Comparison of ENCODE assay signal across 19 mouse cellular contexts in the genomic region with DNA sequence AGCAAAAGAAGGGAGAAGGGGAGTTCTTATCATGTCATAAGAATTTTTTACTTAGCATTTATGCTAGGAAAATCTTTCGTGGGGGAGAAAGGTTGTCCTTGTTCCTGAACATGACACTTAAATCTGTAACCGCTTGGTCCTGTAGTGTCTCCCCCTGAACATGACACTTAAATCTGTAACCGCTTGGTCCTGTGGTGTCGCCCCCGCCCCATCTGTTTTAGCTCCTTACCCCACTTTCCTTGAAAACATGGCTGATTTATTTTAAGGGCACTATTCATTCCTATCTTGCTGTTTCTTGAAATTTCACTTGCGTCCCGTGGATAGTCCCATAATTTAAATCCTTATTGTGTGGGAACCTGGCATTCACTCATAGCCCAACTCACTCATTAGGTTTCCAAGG.
DNase-seq lines count a peak whose midpoint lies in the region; ATAC-seq and TF ChIP-seq lines count a peak whose summit lies in the region.
"Had no signal": no experiment of that assay in that cellular context is flagged by ENCODE, and none has a peak within 500 bp of the region (broad histone marks: within the 10 kb centered on the region; RNA-seq: fewer than 3 reads in every experiment).

No protein-coding gene starts in this region.

- H3K9ac ChIP-seq in forebrain, embryonic 16.5 days (replicated peaks; ENCODE audit: low read depth, low read length): no peak overlapping the region
- H3K9ac ChIP-seq: embryonic facial prominence, embryonic 12.5 days; forebrain, embryonic 13.5 days; forebrain, embryonic 15.5 days had no signal

- 85% methylated on average over 7 of the region's 7 CpGs for WGBS in forebrain, embryonic 16.5 days

- no peaks in the 10 kb centered on the region for H3K36me3 ChIP-seq in forebrain, embryonic 16.5 days (ENCODE audit: control insufficient read depth, insufficient read depth)
- H3K36me3 ChIP-seq: embryonic facial prominence, embryonic 10.5 days; embryonic facial prominence, embryonic 12.5 days; forebrain, embryonic 15.5 days had no signal

- no peak overlapping the region for H3K4me2 ChIP-seq in forebrain, embryonic 16.5 days (ENCODE audit: low read length)
- H3K4me2 ChIP-seq: embryonic facial prominence, embryonic 12.5 days; forebrain, embryonic 13.5 days; forebrain, embryonic 15.5 days had no signal

- no peak overlapping the region; the same call in 1 of the 2 replicates for H3K27ac ChIP-seq in left cerebral cortex, adult 2 months
- H3K27ac ChIP-seq in forebrain, embryonic 16.5 days (ENCODE audit: low read length): no peak overlapping the region
- H3K27ac ChIP-seq: embryonic facial prominence, embryonic 10.5 days; embryonic facial prominence, embryonic 12.5 days; forebrain, embryonic 13.5 days; forebrain, embryonic 15.5 days had no signal

- no peaks in the 10 kb centered on the region for H3K27me3 ChIP-seq in forebrain, embryonic 16.5 days (replicated peaks; ENCODE audit: control insufficient read depth, insufficient read depth, low read length)
- H3K27me3 ChIP-seq: embryonic facial prominence, embryonic 12.5 days; forebrain, embryonic 13.5 days; forebrain, embryonic 15.5 days had no signal

- no peak overlapping the region for H3K4me3 ChIP-seq in left cerebral cortex, adult 2 months
- H3K4me3 ChIP-seq in forebrain, embryonic 16.5 days (replicated peaks; ENCODE audit: low read length): no peak overlapping the region
- H3K4me3 ChIP-seq: embryonic facial prominence, embryonic 10.5 days; embryonic facial prominence, embryonic 12.5 days; forebrain, embryonic 13.5 days; forebrain, embryonic 15.5 days had no signal

- no peak for TF ChIP-seq CTCF in left cerebral cortex, adult 2 months (IDR thresholded peaks at IDR 0.05)

- no peaks in the 10 kb centered on the region for H3K4me1 ChIP-seq in forebrain, embryonic 16.5 days (replicated peaks; ENCODE audit: control insufficient read depth, insufficient read depth, low read length)
- H3K4me1 ChIP-seq: embryonic facial prominence, embryonic 10.5 days; embryonic facial prominence, embryonic 12.5 days; forebrain, embryonic 13.5 days; forebrain, embryonic 15.5 days had no signal

- ATAC-seq in forebrain, embryonic 16.5 days: no peak
- ATAC-seq: forebrain, embryonic 13.5 days had no signal

- peak; percentile 2 for DNase-seq in heart, adult 11 months
- DNase-seq in heart, postnatal 36 days: no peak
- peak; percentile 21 to 22 for DNase-seq in left cerebral cortex, adult 18-20 months (ENCODE audit: low spot score in 2 of 2)
- DNase-seq in left cerebral cortex, adult 2 months (ENCODE audit: extremely low spot score in 1 of 2, low spot score in 2 of 2): no peak
- peak; percentile 65 for DNase-seq in brain, adult 2 months (ENCODE audit: low read depth, low spot score)
- peak; percentile 59 for DNase-seq in telencephalon, adult 2 months (ENCODE audit: low read depth, low spot score)
- DNase-seq: adrenal gland, adult 2 months; adrenal gland, postnatal 10 days; adrenal gland, postnatal 25 days; cerebellum, adult 11-12 months; cerebellum, adult 2 months; cerebellum, adult 9-10 months; cerebellum, postnatal 10 days; cerebellum, postnatal 25 days had no signal

- H3K9me3 ChIP-seq in forebrain, embryonic 16.5 days (ENCODE audit: control insufficient read depth, low read length): no peaks in the 10 kb centered on the region
- H3K9me3 ChIP-seq: embryonic facial prominence, embryonic 10.5 days; embryonic facial prominence, embryonic 12.5 days; forebrain, embryonic 13.5 days; forebrain, embryonic 15.5 days had no signal

- intact Hi-C loops in heart, postnatal 36 days (cut with DNase I): no loop called here
- intact Hi-C loops in left cerebral cortex, adult 2 months (cut with DNase I): loop anchor here (5.0 kb wide), 1 partner anchor 58 kb away; no protein-coding TSS in a partner anchor

Comparison
In these comparisons a context has a peak if more than half of its experiments do, and no peak if none do; other contexts are left out.
1. DNase-seq: peak in heart, adult 11 months (single experiment), left cerebral cortex, adult 18-20 months (2 of 2), brain, adult 2 months (single experiment) and telencephalon, adult 2 months (single experiment); none in heart, postnatal 36 days (0 of 2) and left cerebral cortex, adult 2 months (0 of 2).